15 mouse cellular contexts compared by ENCODE assay signal in the genomic region with DNA sequence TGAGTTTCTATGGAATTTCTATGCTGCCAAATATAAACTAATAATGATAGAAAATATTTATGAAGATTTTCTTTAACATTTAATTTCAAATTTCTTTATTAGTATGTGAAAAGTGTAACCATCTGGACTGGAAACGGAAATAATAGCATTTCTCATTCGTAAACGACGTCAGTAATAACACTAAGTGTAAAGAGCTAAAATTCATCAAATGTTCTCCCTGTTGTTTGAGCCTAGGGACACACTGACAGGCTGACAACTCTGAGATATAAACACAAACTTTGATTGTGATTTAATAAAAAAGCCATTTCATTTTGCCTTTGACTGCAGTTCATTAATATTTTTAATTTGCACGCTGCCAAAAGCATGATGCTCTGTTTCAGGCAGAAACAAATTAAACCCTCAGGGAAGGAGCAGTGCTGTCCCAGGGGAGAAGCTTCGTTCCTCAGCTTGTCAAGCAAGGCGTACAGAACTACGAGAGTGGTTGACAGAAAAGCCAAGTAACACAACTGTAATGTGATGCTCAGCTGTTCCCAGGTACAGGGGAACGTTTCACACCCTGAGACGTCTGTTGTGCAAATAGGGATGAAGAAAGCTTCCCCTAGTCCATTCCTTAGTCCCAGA.
DNase-seq lines count a peak whose midpoint lies in the region; ATAC-seq lines count a peak whose summit lies in the region.
"Had no signal": no experiment of that assay in that cellular context is flagged by ENCODE, and none has a peak within 500 bp of the region (broad histone marks: within the 10 kb centered on the region; RNA-seq: fewer than 3 reads in every experiment).

No protein-coding gene starts in this region.

- no peaks in the 10 kb centered on the region for H3K36me3 ChIP-seq in hindbrain, embryonic 11.5 days (ENCODE audit: control insufficient read depth, insufficient read depth, low read length)
- no peaks in the 10 kb centered on the region for H3K36me3 ChIP-seq in hindbrain, embryonic 10.5 days
- no peaks in the 10 kb centered on the region for H3K36me3 ChIP-seq in midbrain, embryonic 13.5 days

- H3K27me3 ChIP-seq in hindbrain, embryonic 11.5 days (ENCODE audit: control insufficient read depth, insufficient read depth, low read length), result no peaks in the 10 kb centered on the region
- H3K27me3 ChIP-seq in hindbrain, embryonic 10.5 days (ENCODE audit: insufficient read depth, poor library complexity, severe bottlenecking), result no peaks in the 10 kb centered on the region
- no peaks in the 10 kb centered on the region for H3K27me3 ChIP-seq in midbrain, embryonic 13.5 days

- peak; percentile 49 for ATAC-seq in hindbrain, embryonic 11.5 days (ENCODE audit: low FRiP score)
- 0 out of 2 replicates have a peak, but pooled peaks have one; percentile 60 for ATAC-seq in midbrain, embryonic 13.5 days

- H3K9ac ChIP-seq in hindbrain, embryonic 11.5 days (ENCODE audit: low read depth, low read length), result no peak overlapping the region
- no peak overlapping the region for H3K9ac ChIP-seq in midbrain, embryonic 13.5 days (replicated peaks)

- WGBS in hindbrain, embryonic 11.5 days, result 46% methylated on average over 10 of the region's 10 CpGs
- WGBS in hindbrain, embryonic 10.5 days, result 58% methylated on average over 10 of the region's 10 CpGs
- WGBS in midbrain, embryonic 13.5 days, result 45% methylated on average over 10 of the region's 10 CpGs

- H3K27ac ChIP-seq in hindbrain, embryonic 11.5 days (ENCODE audit: low read depth, low read length), result no peak overlapping the region
- no peak overlapping the region for H3K27ac ChIP-seq in hindbrain, embryonic 10.5 days
- H3K27ac ChIP-seq in midbrain, embryonic 13.5 days, result no peak overlapping the region

- no peak overlapping the region for H3K4me3 ChIP-seq in hindbrain, embryonic 11.5 days (ENCODE audit: low read depth, low read length)
- no peak overlapping the region for H3K4me3 ChIP-seq in hindbrain, embryonic 10.5 days
- no peak overlapping the region for H3K4me3 ChIP-seq in midbrain, embryonic 13.5 days (replicated peaks)
- H3K4me3 ChIP-seq: erythroblast, embryonic 14.5 days had no signal

- H3K9me3 ChIP-seq in hindbrain, embryonic 11.5 days (ENCODE audit: control insufficient read depth, low read length), result no peaks in the 10 kb centered on the region
- no peaks in the 10 kb centered on the region for H3K9me3 ChIP-seq in hindbrain, embryonic 10.5 days
- H3K9me3 ChIP-seq in midbrain, embryonic 13.5 days, result no peaks in the 10 kb centered on the region

- no peaks in the 10 kb centered on the region for H3K4me1 ChIP-seq in hindbrain, embryonic 11.5 days (replicated peaks; ENCODE audit: control insufficient read depth, insufficient read depth, low read length)
- H3K4me1 ChIP-seq in hindbrain, embryonic 10.5 days (replicated peaks), result no peaks in the 10 kb centered on the region
- H3K4me1 ChIP-seq in midbrain, embryonic 13.5 days (replicated peaks), result peaks cover 11% of the 10 kb centered on the region

- H3K4me2 ChIP-seq in hindbrain, embryonic 11.5 days (replicated peaks; ENCODE audit: low read depth, low read length), result no peak overlapping the region
- no peak overlapping the region for H3K4me2 ChIP-seq in midbrain, embryonic 13.5 days (replicated peaks)

- peak; percentile 32 for DNase-seq in hindbrain, embryonic 11.5 days (ENCODE audit: low spot score)
- DNase-seq in hindbrain, embryonic 10.5 days (ENCODE audit: low spot score), result no peak
- DNase-seq in forelimb bud, embryonic 11.5 days (ENCODE audit: low read depth, low spot score), result peak; percentile 1
- DNase-seq in retina, postnatal 1 day, result peak; percentile 6
- DNase-seq in ovary, postnatal 14 days (ENCODE audit: low spot score), result no peak
- no peak for DNase-seq in layer of hippocampus, adult 9-10 months (ENCODE audit: low spot score)
- DNase-seq in testis, postnatal 14 days (ENCODE audit: low spot score), result no peak
- DNase-seq: B cell, adult 2 months; cerebellum, adult 9-10 months; heart, adult 11 months; liver; lung, adult 18-20 months; lung, postnatal 4 days had no signal

Comparison
In these comparisons a context has a peak if more than half of its experiments do, and no peak if none do; other contexts are left out.
1. DNase-seq: peak in hindbrain, embryonic 11.5 days (single experiment), forelimb bud, embryonic 11.5 days (single experiment) and retina, postnatal 1 day (single experiment); none in hindbrain, embryonic 10.5 days (single experiment), ovary, postnatal 14 days (single experiment), layer of hippocampus, adult 9-10 months (single experiment) and testis, postnatal 14 days (single experiment).